Mouse (Mus musculus) kidney, postnatal 0 days (tissue): Measurements from ENCODE around the gene Akr1e1. TPM values are rescaled to one million over a fixed set of nuclear protein-coding genes. Genes with fewer than 3 reads are reported as not detected.
"Not testable (repeated sequence)": the region's sequence is repeated elsewhere in the genome, so short reads cannot be mapped to it uniquely, and the experiment has no call there.

Experiments used
- ATAC-seq: fragments of 200-750 bp; cut with Nextera tagmentation; replicated peaks from 2 replicates; pipeline ENCODE4 v1.8.0; 2017; ENCODE audit warnings: low read depth, moderate number of reproducible peaks, moderate TSS enrichment, moderate library complexity; ENCODE audit not compliant: low FRiP score
- DNase-seq: peaks from one replicate; pipeline ENCODE4 v3.0.0-alpha.2; 2016; ENCODE audit warnings: low spot score
- H3K27ac ChIP-seq: fragments of 300-500 bp; sonication (generic); 2 replicates; pipeline ENCODE4 v1.5.1; 2014; ENCODE audit warnings: mild to moderate bottlenecking
- H3K27me3 ChIP-seq: fragments of 300-500 bp; sonication (generic); 2 replicates; pipeline ENCODE4 v1.6.1; 2014; ENCODE audit warnings: low read length, mixed read lengths; ENCODE audit not compliant: insufficient read depth
- H3K36me3 ChIP-seq: fragments of 300-500 bp; sonication (generic); 2 replicates; pipeline ENCODE4 v1.6.1; 2014; ENCODE audit warnings: low read length, mixed read lengths; ENCODE audit not compliant: insufficient read depth
- H3K4me1 ChIP-seq: fragments of 300-500 bp; sonication (generic); replicated peaks from 2 replicates; pipeline ENCODE4 v1.6.1; 2014; ENCODE audit warnings: antibody characterized with exemption, low read length, mixed read lengths; ENCODE audit not compliant: insufficient read depth
- H3K4me2 ChIP-seq: fragments of 300-500 bp; sonication (generic); 2 replicates; pipeline ENCODE4 v1.6.1; 2014; ENCODE audit warnings: mild to moderate bottlenecking, low read length, moderate library complexity, mixed read lengths
- H3K4me3 ChIP-seq: fragments of 300-500 bp; sonication (generic); replicated peaks from 2 replicates; pipeline ENCODE4 v1.5.1; 2014; ENCODE audit warnings: low read depth, low read length
- H3K9ac ChIP-seq: fragments of 300-500 bp; sonication (generic); 2 replicates; pipeline ENCODE4 v1.6.1; 2014; ENCODE audit warnings: low read depth, low read length
- H3K9me3 ChIP-seq: fragments of 300-500 bp; sonication (generic); replicated peaks from 2 replicates; pipeline ENCODE4 v1.6.1; 2016; ENCODE audit warnings: low read length, inconsistent platforms, mixed read lengths
- CTCF ChIP-seq: IDR thresholded peaks from 2 replicates; pipeline ENCODE4 v1.5.1; 2016; ENCODE audit warnings: antibody characterized with exemption, low read depth, mild to moderate bottlenecking, moderate library complexity
- WGBS: fragments of 180-500 bp; shearing (Covaris S2); extraction: QIAGEN DNeasy Blood & Tissue Kit; methylation state at CpG from one replicate; pipeline ENCODE4 v1.1.7; 2014; 5-methylcytosine and 5-hydroxymethylcytosine counted together
- polyA plus RNA-seq: library from polyadenylated mRNA; unstranded; fragments of >200 nt; fragmentation: Nextera tagmentation; extraction: Ambion mirVana; gene quantifications from 2 replicates; pipeline ENCODE4 v1.2.1, GENCODE M21; 2015

Akr1e1 gene
- polyA plus RNA-seq, 1 experiment from 2014 or later: 47.7 TPM

- ATAC-seq (peak; percentile 12; the same call in 1 of the 2 replicates), DNase-seq (peak; percentile 37)
- H3K9me3 ChIP-seq: no peaks in the 10 kb centered on the region
- H3K4me3 ChIP-seq: peak overlapping the region; percentile 58
- peak; percentile 23; the same call in 1 of the 2 replicates for TF ChIP-seq CTCF
- WGBS: 21% methylated on average over 9 of the region's 9 CpGs
- no peaks in the 10 kb centered on the region for H3K27me3 ChIP-seq
- no peaks in the 10 kb centered on the region for H3K4me1 ChIP-seq
- peak overlapping the region; percentile 58 for H3K4me2 ChIP-seq
- peak overlapping the region; percentile 71 for H3K27ac ChIP-seq
- peak overlapping the region; percentile 65 for H3K9ac ChIP-seq
- no peaks in the 10 kb centered on the region for H3K36me3 ChIP-seq
These were observed 444 bp downstream of the Akr1e1 start for GRCm38 (mm10) chr13:4608530-4608929.

- ATAC-seq (no peak), DNase-seq (no peak)
- H3K27ac ChIP-seq: no peak overlapping the region
- H3K4me2 ChIP-seq: no peak overlapping the region
- H3K4me1 ChIP-seq: no peaks in the 10 kb centered on the region
- TF ChIP-seq CTCF: no peak
- no peaks in the 10 kb centered on the region for H3K36me3 ChIP-seq
- 66% methylated on average over 4 of the region's 4 CpGs for WGBS
- no peaks in the 10 kb centered on the region for H3K27me3 ChIP-seq
- no peak overlapping the region for H3K4me3 ChIP-seq
- no peaks in the 10 kb centered on the region for H3K9me3 ChIP-seq
- no peak overlapping the region for H3K9ac ChIP-seq
These were observed 2.2 kb downstream of the Akr1e1 start for GRCm38 (mm10) chr13:4606821-4607220.

- ATAC-seq (peak; percentile 65), DNase-seq (peak; percentile 7)
- H3K9me3 ChIP-seq, H3K27ac ChIP-seq, H3K4me2 ChIP-seq, H3K4me3 ChIP-seq, H3K9ac ChIP-seq, H3K4me1 ChIP-seq, H3K27me3 ChIP-seq, H3K36me3 ChIP-seq: not testable (repeated sequence)
- WGBS: 26% methylated on average over 3 of the region's 3 CpGs
These were observed 5.5 kb downstream of the Akr1e1 start for GRCm38 (mm10) chr13:4603431-4603830.

GRCm38 (mm10) chr13:4576921-4577320 lies 32.1 kb downstream of the Akr1e1 start:
- H3K9ac ChIP-seq: no peak overlapping the region
- no peak overlapping the region for H3K4me2 ChIP-seq
- H3K4me3 ChIP-seq: no peak overlapping the region
- TF ChIP-seq CTCF: no peak
- no peak overlapping the region for H3K27ac ChIP-seq
- no peak for DNase-seq
- WGBS: 79% methylated on average over 1 of the region's 1 CpGs
- no peaks in the 10 kb centered on the region for H3K36me3 ChIP-seq
- ATAC-seq: no peak
- H3K27me3 ChIP-seq: no peaks in the 10 kb centered on the region
- no peaks in the 10 kb centered on the region for H3K4me1 ChIP-seq
- no peaks in the 10 kb centered on the region for H3K9me3 ChIP-seq

GRCm38 (mm10) chr13:4573871-4574270 lies 35.1 kb downstream of the Akr1e1 start, which contains the start of gene Akr1c21:
TSS of gene Akr1c21 (plus strand) at chr13:4574075.
- no peak for TF ChIP-seq CTCF
- no peak within 1 kb of the TSS for H3K4me2 ChIP-seq
- H3K9ac ChIP-seq: no peak within 1 kb of the TSS
- H3K27ac ChIP-seq: no peak within 1 kb of the TSS
- H3K4me3 ChIP-seq: no peak within 1 kb of the TSS
- no peaks in the 10 kb centered on the region for H3K36me3 ChIP-seq
- ATAC-seq: no peak
- DNase-seq: no peak
- no peaks in the 10 kb centered on the region for H3K27me3 ChIP-seq
- WGBS: 49% methylated on average over 1 of the region's 1 CpGs
- no peaks in the 10 kb centered on the region for H3K9me3 ChIP-seq
- H3K4me1 ChIP-seq: no peaks in the 10 kb centered on the region

GRCm38 (mm10) chr13:4565996-4566395 lies 43.0 kb downstream of the Akr1e1 start:
- Histone ChIP-seq H3K4me2 (no peak overlapping the region), H3K4me3 (no peak overlapping the region), H3K36me3 (no peaks in the 10 kb centered on the region), H3K27ac (no peak overlapping the region), H3K27me3 (no peaks in the 10 kb centered on the region), H3K9ac (no peak overlapping the region), H3K4me1 (no peaks in the 10 kb centered on the region), H3K9me3 (no peaks in the 10 kb centered on the region)
- no peak for TF ChIP-seq CTCF
- ATAC-seq (no peak), DNase-seq (no peak)
- WGBS: 90% methylated on average over 2 of the region's 2 CpGs

- H3K27me3 ChIP-seq: no peaks in the 10 kb centered on the region
- ATAC-seq: no peak
- no peaks in the 10 kb centered on the region for H3K9me3 ChIP-seq
- no peak overlapping the region for H3K9ac ChIP-seq
- H3K4me3 ChIP-seq: no peak overlapping the region
- H3K27ac ChIP-seq: no peak overlapping the region
- no peaks in the 10 kb centered on the region for H3K36me3 ChIP-seq
- no peak for DNase-seq
- no peaks in the 10 kb centered on the region for H3K4me1 ChIP-seq
- no peak for TF ChIP-seq CTCF
- no peak overlapping the region for H3K4me2 ChIP-seq
These were observed 48.5 kb downstream of the Akr1e1 start for GRCm38 (mm10) chr13:4560500-4560899.
